Mouse (Mus musculus) CH12.LX (cell line): ENCODE results near the gene Sdcbp2. TPM values are rescaled to one million over a fixed set of nuclear protein-coding genes. Genes with fewer than 3 reads are reported as not detected.

ENCODE experiments used
- DNase-seq: peaks from one replicate; pipeline ENCODE4 v3.0.0-alpha.2; 2013; ENCODE audit errors: extremely low read depth
- H3K27ac ChIP-seq: 2 replicates; pipeline ENCODE4 v1.5.1; 2012; ENCODE audit warnings: low read depth, mild to moderate bottlenecking, control low read depth, moderate library complexity; ENCODE audit not compliant: insufficient read depth
- H3K27me3 ChIP-seq: replicated peaks from 2 replicates; pipeline ENCODE3; 2012; ENCODE audit warnings: inconsistent platforms
- H3K36me3 ChIP-seq, 2 experiments: replicated peaks in 1 of 2; 2 replicates each; pipeline versions ENCODE3 to v1.6.1; 2012; ENCODE audit warnings: inconsistent platforms in 1 of 2, low read length in 1 of 2, mild to moderate bottlenecking in 1 of 2, mixed read lengths in 1 of 2, moderate library complexity in 1 of 2; ENCODE audit not compliant: control insufficient read depth in 1 of 2, insufficient read depth in 1 of 2
- H3K4me1 ChIP-seq, 2 experiments: 2 replicates each; pipeline ENCODE4 v1.6.1; 2012; ENCODE audit warnings: inconsistent platforms in 1 of 2, moderate library complexity in 1 of 2; ENCODE audit not compliant: insufficient read depth in 2 of 2, control insufficient read depth in 1 of 2
- H3K4me2 ChIP-seq: 2 replicates; pipeline ENCODE4 v1.6.1; 2012; ENCODE audit warnings: low read depth, mild to moderate bottlenecking, control low read depth; ENCODE audit not compliant: poor library complexity, insufficient read depth, severe bottlenecking
- H3K4me3 ChIP-seq, 3 experiments: fragments of 150-350 bp in 1 of 3; sonication (generic) in 1 of 3; replicated peaks in 1 of 3; 2 replicates each; pipeline versions ENCODE3 to v1.5.1; 2011 to 2012; ENCODE audit warnings: low read depth in 2 of 3, low read length in 2 of 3, mild to moderate bottlenecking in 2 of 3, moderate library complexity in 2 of 3, control low read depth in 1 of 3, improper control_type of control experiment in 1 of 3, inconsistent platforms in 1 of 3, mixed read lengths in 1 of 3; ENCODE audit not compliant: poor library complexity in 1 of 3
- H3K79me2 ChIP-seq: replicated peaks from 2 replicates; pipeline ENCODE4 v1.6.1; 2012; ENCODE audit warnings: mild to moderate bottlenecking, moderate library complexity; ENCODE audit not compliant: control insufficient read depth, poor library complexity, insufficient read depth, severe bottlenecking; ENCODE audit errors: extremely low read depth
- H3K9ac ChIP-seq: 2 replicates; pipeline ENCODE4 v1.6.1; 2012; ENCODE audit warnings: low read depth, mild to moderate bottlenecking, control low read depth, moderate library complexity; ENCODE audit not compliant: insufficient read depth
- H3K9me3 ChIP-seq: replicated peaks from 2 replicates; pipeline ENCODE3; 2012; ENCODE audit warnings: low read length, inconsistent platforms, mixed read lengths
- BHLHE40 ChIP-seq: IDR thresholded peaks from 2 replicates; pipeline ENCODE4 v1.6.1; 2011; ENCODE audit warnings: mild to moderate bottlenecking, low read depth, low read length, improper control_type of control experiment
- CHD1 ChIP-seq: IDR thresholded peaks from 2 replicates; pipeline ENCODE4 v1.6.1; 2012; ENCODE audit warnings: low read depth, low read length, improper control_type of control experiment, inconsistent platforms
- CTCF ChIP-seq, 2 experiments: IDR thresholded peaks in 1 of 2; conservative IDR thresholded peaks in 1 of 2; 2 replicates each; pipeline ENCODE4 v1.5.1; 2011 to 2012; ENCODE audit warnings: low read depth in 2 of 2, low read length in 2 of 2, improper control_type of control experiment in 1 of 2, inconsistent platforms in 1 of 2, mild to moderate bottlenecking in 1 of 2, moderate library complexity in 1 of 2
- E2F4 ChIP-seq: IDR thresholded peaks from 2 replicates; pipeline ENCODE4 v1.6.1; 2011; ENCODE audit warnings: low read depth, low read length, improper control_type of control experiment; ENCODE audit not compliant: insufficient replicate concordance
- ELF1 ChIP-seq: IDR thresholded peaks from 2 replicates; pipeline ENCODE4 v1.6.1; 2014; ENCODE audit warnings: low read depth, mild to moderate bottlenecking, inconsistent platforms, low read length, improper control_type of control experiment
- EP300 ChIP-seq: IDR thresholded peaks from 2 replicates; pipeline ENCODE4 v1.6.1; 2011; ENCODE audit warnings: low read length, improper control_type of control experiment
- GABPA ChIP-seq: IDR thresholded peaks from 2 replicates; pipeline ENCODE4 v1.6.1; 2012; ENCODE audit warnings: low read depth, low read length, improper control_type of control experiment, inconsistent platforms; ENCODE audit not compliant: insufficient replicate concordance
- HCFC1 ChIP-seq: IDR thresholded peaks from 2 replicates; pipeline ENCODE4 v1.6.1; 2012; ENCODE audit warnings: low read depth, mild to moderate bottlenecking, inconsistent platforms, low read length, improper control_type of control experiment
- IRF4 ChIP-seq: IDR thresholded peaks from 2 replicates; pipeline ENCODE4 v1.6.1; 2014; ENCODE audit warnings: low read depth, mild to moderate bottlenecking, inconsistent platforms, low read length, improper control_type of control experiment
- JUN ChIP-seq: IDR thresholded peaks from 2 replicates; pipeline ENCODE4 v1.6.1; 2011; ENCODE audit warnings: low read depth, mild to moderate bottlenecking, low read length, improper control_type of control experiment, moderate library complexity; ENCODE audit not compliant: insufficient read depth
- KAT2A ChIP-seq: IDR thresholded peaks from 2 replicates; pipeline ENCODE4 v1.6.1; 2012; ENCODE audit warnings: low read length, improper control_type of control experiment, inconsistent platforms; ENCODE audit not compliant: insufficient replicate concordance
- MAFK ChIP-seq: IDR thresholded peaks from 2 replicates; pipeline ENCODE4 v1.6.1; 2011; ENCODE audit warnings: low read length, improper control_type of control experiment; ENCODE audit not compliant: insufficient replicate concordance
- MAX ChIP-seq: IDR thresholded peaks from 2 replicates; pipeline ENCODE4 v1.6.1; 2011; ENCODE audit warnings: low read length, improper control_type of control experiment
- MAZ ChIP-seq: IDR thresholded peaks from 2 replicates; pipeline ENCODE4 v1.6.1; 2012; ENCODE audit warnings: low read depth, mild to moderate bottlenecking, inconsistent platforms, low read length, improper control_type of control experiment, moderate library complexity
- MEF2A ChIP-seq: IDR thresholded peaks from 2 replicates; pipeline ENCODE4 v1.6.1; 2014; ENCODE audit warnings: low read depth, mild to moderate bottlenecking, inconsistent platforms, low read length, improper control_type of control experiment, borderline replicate concordance
- MXI1 ChIP-seq: IDR thresholded peaks from 2 replicates; pipeline ENCODE4 v1.6.1; 2011; ENCODE audit warnings: mild to moderate bottlenecking, low read depth, low read length, improper control_type of control experiment
- MYC ChIP-seq: IDR thresholded peaks from 2 replicates; pipeline ENCODE4 v1.6.1; 2011; ENCODE audit warnings: low read depth, mild to moderate bottlenecking, improper control_type of control experiment, low read length
- PAX5 ChIP-seq: IDR thresholded peaks from 2 replicates; pipeline ENCODE4 v1.6.1; 2012; ENCODE audit warnings: low read length, inconsistent platforms, mixed read lengths
- POLR2A ChIP-seq: IDR thresholded peaks from 2 replicates; pipeline ENCODE4 v1.6.1; 2011; ENCODE audit warnings: low read depth, mild to moderate bottlenecking, improper control_type of control experiment, low read length
- RCOR1 ChIP-seq: conservative IDR thresholded peaks from 2 replicates; pipeline ENCODE4 v1.6.1; 2012; ENCODE audit warnings: low read depth, mild to moderate bottlenecking, inconsistent platforms, low read length, improper control_type of control experiment
- SIN3A ChIP-seq: IDR thresholded peaks from 2 replicates; pipeline ENCODE4 v1.6.1; 2012; ENCODE audit warnings: low read length, improper control_type of control experiment, inconsistent platforms
- SMC3 ChIP-seq: IDR thresholded peaks from 2 replicates; pipeline ENCODE4 v1.6.1; 2011; ENCODE audit warnings: low read depth, low read length, improper control_type of control experiment
- TCF12 ChIP-seq: IDR thresholded peaks from 2 replicates; pipeline ENCODE4 v1.6.1; 2014; ENCODE audit warnings: low read depth, mild to moderate bottlenecking, inconsistent platforms, low read length, improper control_type of control experiment
- UBTF ChIP-seq: IDR thresholded peaks from 2 replicates; pipeline ENCODE4 v1.6.1; 2012; ENCODE audit warnings: low read depth, mild to moderate bottlenecking, inconsistent platforms, low read length, improper control_type of control experiment, moderate library complexity
- USF1 ChIP-seq: IDR thresholded peaks from 2 replicates; pipeline ENCODE4 v1.6.1; 2014; ENCODE audit warnings: low read depth, mild to moderate bottlenecking, inconsistent platforms, low read length, improper control_type of control experiment
- ZKSCAN1 ChIP-seq: IDR thresholded peaks from 2 replicates; pipeline ENCODE4 v1.6.1; 2012; ENCODE audit warnings: low read depth, inconsistent platforms, low read length, improper control_type of control experiment, borderline replicate concordance
- ZNF384 ChIP-seq: IDR thresholded peaks from 2 replicates; pipeline ENCODE4 v1.6.1; 2012; ENCODE audit warnings: low read depth, low read length, improper control_type of control experiment, inconsistent platforms
- dilution Hi-C: fragments of 300-500 bp; cut with MboI; formaldehyde crosslinking; loops from 2 replicates; pipeline ENCODE4 v1.14.3; 2020; ENCODE audit warnings: low sequenced_read_pairs; ENCODE audit not compliant: extremely low pct_unique_long_range_greater_than_20kb, extremely low pct_ligation_motif_present
- in situ Hi-C: fragments of 300-500 bp; cut with MboI; formaldehyde crosslinking; loops from 3 replicates; pipeline ENCODE4 v1.14.3; 2019; ENCODE audit warnings: low sequenced_read_pairs, low pct_ligation_motif_present, low pct_unique_long_range_greater_than_20kb, mixed read lengths
- polyA plus RNA-seq: library from polyadenylated mRNA; unstranded; fragments of >175 nt; gene quantifications from 2 replicates; pipeline ENCODE4 v1.2.1, GENCODE M21; 2012; ENCODE audit warnings: low read depth; ENCODE audit not compliant: insufficient read length
- total RNA-seq, 2 experiments: library from RNA; depleted of rRNA; stranded (reverse); fragments of 300-350 nt in 1 of 2; fragments of >200 nt in 1 of 2; gene quantifications; 2 replicates each; pipeline ENCODE4 v1.2.3; 2012 to 2014

Gene Sdcbp2
- total and polyA plus RNA-seq, 3 experiments: 1.1 to 2.3 (median 1.4) TPM

- Histone ChIP-seq H3K4me1 (peaks cover 7 to 24% of the 10 kb centered on the region in 2 experiments), H3K79me2 (no peaks in the 10 kb centered on the region), H3K27ac (no peak overlapping the region), H3K36me3 (no peaks in the 10 kb centered on the region), H3K4me2 (no peak overlapping the region), H3K9ac (no peak overlapping the region), H3K4me3 (no peak overlapping the region), H3K27me3 (no peaks in the 10 kb centered on the region), H3K9me3 (no peaks in the 10 kb centered on the region)
- TF ChIP-seq POLR2A (no peak), MXI1 (no peak), ZKSCAN1 (no peak), MAZ (no peak), KAT2A (no peak), MAX (no peak), JUN (no peak), RCOR1 (no peak), SMC3 (no peak), TCF12 (no peak), GABPA (no peak), MYC (no peak), HCFC1 (no peak), UBTF (no peak), MEF2A (no peak), E2F4 (no peak), CHD1 (no peak), BHLHE40 (no peak)
- no peak for DNase-seq
- in situ Hi-C loops (no loop called here), dilution Hi-C loops (no loop called here)
Observed at GRCm38 (mm10) chr2:151533632-151534031, 38.8 kb upstream of the Sdcbp2 start.

- no peaks in the 10 kb centered on the region for H3K27me3 ChIP-seq
- H3K4me1 ChIP-seq: peaks cover 7 to 25% of the 10 kb centered on the region in 2 experiments
- no peak overlapping the region for H3K9ac ChIP-seq
- H3K9me3 ChIP-seq: no peaks in the 10 kb centered on the region
- H3K4me2 ChIP-seq: no peak overlapping the region
- no peaks in the 10 kb centered on the region for H3K79me2 ChIP-seq
- no peak for DNase-seq
- dilution Hi-C loops: no loop called here
- in situ Hi-C loops: no loop called here
- H3K36me3 ChIP-seq: no peaks in the 10 kb centered on the region
- H3K27ac ChIP-seq: no peak overlapping the region
- no peak for TF ChIP-seq JUN
- no peak for TF ChIP-seq IRF4
- no peak for TF ChIP-seq MEF2A
- TF ChIP-seq USF1: no peak
- no peak for TF ChIP-seq CTCF (conservative IDR thresholded peaks at IDR 0.05 in 1 of 2, IDR thresholded peaks at IDR 0.05 in 1 of 2; ENCODE audit: low read depth in 2 of 2, low read length in 2 of 2)
- no peak for TF ChIP-seq PAX5
- TF ChIP-seq MAX: no peak
- TF ChIP-seq ZNF384: no peak
- TF ChIP-seq SIN3A: no peak
- no peak for TF ChIP-seq KAT2A
- TF ChIP-seq GABPA: no peak
- TF ChIP-seq MAFK: no peak
- TF ChIP-seq ELF1: no peak
- TF ChIP-seq MXI1: no peak
- no peak for TF ChIP-seq SMC3
- no peak for TF ChIP-seq ZKSCAN1
- TF ChIP-seq UBTF: no peak
- no peak for TF ChIP-seq EP300
- no peak for TF ChIP-seq RCOR1
- TF ChIP-seq, all 38 proteins: peak for 0
- no peak overlapping the region for H3K4me3 ChIP-seq
Observed at GRCm38 (mm10) chr2:151535961-151536617, 36.3 kb upstream of the Sdcbp2 start.
